Mouse (Mus musculus) inflammation-experienced regulatory T-cells, adult 16 weeks (primary cell): ENCODE data around the gene Mst1r. TPM values are rescaled to one million over a fixed set of nuclear protein-coding genes. Genes with fewer than 3 reads are reported as not detected.

Experiments used
- polyA plus RNA-seq: library from polyadenylated mRNA; unstranded; fragments of 100-300 nt; shearing (Covaris generic); gene quantifications from one replicate; pipeline ENCODE4 v1.2.1, GENCODE M21; 2017

Gene Mst1r
- polyA plus RNA-seq, result not detected

GRCm38 (mm10) chr9:107906252-107906966 is at the start of gene Mst1r:
Gene Mst1r (plus strand): TSS chr9:107906873.

GRCm38 (mm10) chr9:107873137-107873536 is 33.5 kb upstream of the Mst1r start, which contains the start of gene Rbm6:
Gene Rbm6 (minus strand): TSS chr9:107873237.

GRCm38 (mm10) chr9:107887804-107888266 is 18.8 kb upstream of the Mst1r start, which contains the start of gene Mon1a:
Gene Mon1a (plus strand): TSS chr9:107888151.

GRCm38 (mm10) chr9:107928169-107928568 is 21.5 kb downstream of the Mst1r start, which contains the start of gene Actl11:
Gene Actl11 (plus strand): TSS chr9:107928469.

GRCm38 (mm10) chr9:107935374-107935773 is 28.7 kb downstream of the Mst1r start, which contains the start of gene Camkv:
Gene Camkv (plus strand): TSS chr9:107935674.

GRCm38 (mm10) chr9:107949922-107950235 is 43.2 kb downstream of the Mst1r start, which contains the start of gene Traip:
Gene Traip (plus strand): TSS chr9:107950136.

Other genes starting within 250 kb of the Mst1r start
- not detected for gene Slc38a3, start 237.3 kb upstream of the Mst1r start, polyA plus RNA-seq
- 0.77 TPM for gene Gnat1, start 227.2 kb upstream of the Mst1r start, polyA plus RNA-seq
- gene Sema3f, start 196.4 kb upstream of the Mst1r start, polyA plus RNA-seq, result not detected
- gene Rbm5, start 135.9 kb upstream of the Mst1r start, polyA plus RNA-seq, result 360 TPM
- 137 TPM for gene Rbm6, start 33.6 kb upstream of the Mst1r start, polyA plus RNA-seq
- 28.1 TPM for gene Mon1a, start 18.7 kb upstream of the Mst1r start, polyA plus RNA-seq
- gene Actl11, start 21.6 kb downstream of the Mst1r start, polyA plus RNA-seq, result not detected
- not detected for gene Camkv, start 28.8 kb downstream of the Mst1r start, polyA plus RNA-seq
- 8.0 TPM for gene Traip, start 43.3 kb downstream of the Mst1r start, polyA plus RNA-seq
- 356 TPM for gene Uba7, start 68.6 kb downstream of the Mst1r start, polyA plus RNA-seq
- not detected for gene Gm20661, start 76.2 kb downstream of the Mst1r start, polyA plus RNA-seq
- 2.0 TPM for gene Inka1, start 79.0 kb downstream of the Mst1r start, polyA plus RNA-seq
- not detected for gene Cdhr4, start 85.6 kb downstream of the Mst1r start, polyA plus RNA-seq
- gene Gm20662, start 89.5 kb downstream of the Mst1r start, polyA plus RNA-seq, result 0.93 TPM
- 91.0 TPM for gene Ip6k1, start 95.6 kb downstream of the Mst1r start, polyA plus RNA-seq
- gene Gmppb, start 142.4 kb downstream of the Mst1r start, polyA plus RNA-seq, result 37.8 TPM
- gene Amigo3, start 146.3 kb downstream of the Mst1r start, polyA plus RNA-seq, result 4.7 TPM
- 3.8 TPM for gene Mst1, start 173.6 kb downstream of the Mst1r start, polyA plus RNA-seq
- gene Rnf123, start 176.5 kb downstream of the Mst1r start, polyA plus RNA-seq, result 207 TPM
- gene Apeh, start 187.7 kb downstream of the Mst1r start, polyA plus RNA-seq, result 139 TPM